In genomic region chr3:65585291-65585690, GRCm38 (mm10) we compare ENCODE assay signal across 18 mouse cellular contexts. TPM values are rescaled to one million over a fixed set of nuclear protein-coding genes. Genes with fewer than 3 reads are reported as not detected.
A peak's percentile ranks its signal among the peaks of the same experiment; 100 is the strongest.
DNase-seq lines count a peak whose midpoint lies in the region; ATAC-seq and TF ChIP-seq lines count a peak whose summit lies in the region.
"Had no signal": no experiment of that assay in that cellular context is flagged by ENCODE, and none has a peak within 500 bp of the region (broad histone marks: within the 10 kb centered on the region; RNA-seq: fewer than 3 reads in every experiment).

No protein-coding gene starts in this region.

- H3K27ac ChIP-seq in hindbrain, embryonic 11.5 days (ENCODE audit: low read depth, low read length) = no peak overlapping the region
- no peak overlapping the region for H3K27ac ChIP-seq in hindbrain, postnatal 0 days
- no peak overlapping the region for H3K27ac ChIP-seq in liver, embryonic 12.5 days
- H3K27ac ChIP-seq in liver, embryonic 11.5 days (ENCODE audit: low read depth, low read length) = no peak overlapping the region
- H3K27ac ChIP-seq in midbrain, embryonic 11.5 days (ENCODE audit: low read depth, low read length) = no peak overlapping the region
- H3K27ac ChIP-seq: gastrocnemius, adult 2 months; limb, embryonic 13.5 days; neural tube, embryonic 15.5 days had no signal

- peak; percentile 47 for ATAC-seq in hindbrain, embryonic 11.5 days (ENCODE audit: low FRiP score)
- ATAC-seq in hindbrain, postnatal 0 days = no peak
- 0 out of 2 replicates have a peak, but pooled peaks have one; percentile 30 for ATAC-seq in liver, embryonic 12.5 days
- ATAC-seq in liver, embryonic 11.5 days (replicated peaks; ENCODE audit: low FRiP score) = no peak
- peak; percentile 39; the same call in 1 of the 2 replicates for ATAC-seq in midbrain, embryonic 11.5 days (ENCODE audit: low FRiP score)
- no peak for ATAC-seq in megakaryocyte, adult 5-6 weeks (ENCODE audit: poor library complexity, severe bottlenecking)
- ATAC-seq: inflammation-experienced regulatory T-cells, adult 6 months had no signal

- H3K9ac ChIP-seq in hindbrain, embryonic 11.5 days (ENCODE audit: low read depth, low read length) = no peak overlapping the region
- H3K9ac ChIP-seq in hindbrain, postnatal 0 days (replicated peaks; ENCODE audit: low read length) = no peak overlapping the region
- no peak overlapping the region for H3K9ac ChIP-seq in liver, embryonic 12.5 days
- no peak overlapping the region for H3K9ac ChIP-seq in liver, embryonic 11.5 days (ENCODE audit: low read depth, low read length)
- no peak overlapping the region for H3K9ac ChIP-seq in midbrain, embryonic 11.5 days (ENCODE audit: low read length)
- H3K9ac ChIP-seq: limb, embryonic 13.5 days; neural tube, embryonic 15.5 days had no signal

- H3K36me3 ChIP-seq in hindbrain, embryonic 11.5 days (ENCODE audit: control insufficient read depth, insufficient read depth, low read length) = no peaks in the 10 kb centered on the region
- H3K36me3 ChIP-seq in hindbrain, postnatal 0 days (ENCODE audit: insufficient read depth, low read length) = no peaks in the 10 kb centered on the region
- H3K36me3 ChIP-seq in liver, embryonic 12.5 days = no peaks in the 10 kb centered on the region
- no peaks in the 10 kb centered on the region for H3K36me3 ChIP-seq in liver, embryonic 11.5 days (ENCODE audit: control insufficient read depth, insufficient read depth, low read length)
- no peaks in the 10 kb centered on the region for H3K36me3 ChIP-seq in midbrain, embryonic 11.5 days (ENCODE audit: control insufficient read depth, insufficient read depth, low read length)
- H3K36me3 ChIP-seq: G1E; limb, embryonic 13.5 days; neural tube, embryonic 15.5 days had no signal

- H3K4me3 ChIP-seq in hindbrain, embryonic 11.5 days (ENCODE audit: low read depth, low read length) = no peak overlapping the region
- H3K4me3 ChIP-seq in hindbrain, postnatal 0 days (ENCODE audit: low read length) = no peak overlapping the region
- H3K4me3 ChIP-seq in liver, embryonic 12.5 days = no peak overlapping the region
- H3K4me3 ChIP-seq in liver, embryonic 11.5 days (ENCODE audit: low read depth, low read length) = no peak overlapping the region
- H3K4me3 ChIP-seq in midbrain, embryonic 11.5 days (ENCODE audit: low read depth, low read length) = no peak overlapping the region
- H3K4me3 ChIP-seq: neural tube, embryonic 15.5 days had no signal

- no peaks in the 10 kb centered on the region for H3K27me3 ChIP-seq in hindbrain, embryonic 11.5 days (ENCODE audit: control insufficient read depth, insufficient read depth, low read length)
- H3K27me3 ChIP-seq in hindbrain, postnatal 0 days (ENCODE audit: insufficient read depth, low read length) = no peaks in the 10 kb centered on the region
- no peaks in the 10 kb centered on the region for H3K27me3 ChIP-seq in liver, embryonic 12.5 days (replicated peaks)
- no peaks in the 10 kb centered on the region for H3K27me3 ChIP-seq in liver, embryonic 11.5 days (replicated peaks; ENCODE audit: control insufficient read depth, insufficient read depth, low read length)
- H3K27me3 ChIP-seq in midbrain, embryonic 11.5 days (ENCODE audit: control insufficient read depth, insufficient read depth, low read length) = no peaks in the 10 kb centered on the region
- H3K27me3 ChIP-seq: neural tube, embryonic 15.5 days had no signal

- no peak for TF ChIP-seq CTCF in hindbrain, postnatal 0 days (IDR thresholded peaks at IDR 0.05; ENCODE audit: low read depth)

- no peaks in the 10 kb centered on the region for H3K9me3 ChIP-seq in hindbrain, embryonic 11.5 days (ENCODE audit: control insufficient read depth, low read length)
- H3K9me3 ChIP-seq in hindbrain, postnatal 0 days (ENCODE audit: low read length) = no peaks in the 10 kb centered on the region
- no peaks in the 10 kb centered on the region for H3K9me3 ChIP-seq in liver, embryonic 12.5 days (replicated peaks)
- no peaks in the 10 kb centered on the region for H3K9me3 ChIP-seq in liver, embryonic 11.5 days (ENCODE audit: control insufficient read depth, low read length)
- H3K9me3 ChIP-seq in midbrain, embryonic 11.5 days (ENCODE audit: control insufficient read depth, low read length) = no peaks in the 10 kb centered on the region; the same call in 1 of the 2 replicates
- H3K9me3 ChIP-seq: G1E; limb, embryonic 13.5 days; neural tube, embryonic 15.5 days had no signal

- DNase-seq in hindbrain, embryonic 11.5 days (ENCODE audit: low spot score) = no peak
- no peak for DNase-seq in hindbrain, postnatal 0 days (ENCODE audit: low spot score)
- no peak for DNase-seq in liver, embryonic 11.5 days (ENCODE audit: low spot score)
- DNase-seq in brain, adult 2 months (ENCODE audit: low read depth, low spot score) = peak; percentile 53
- no peak for DNase-seq in midbrain, embryonic 11.5 days (ENCODE audit: low spot score, missing footprints)
- no peak for DNase-seq in cerebellum, adult 18-20 months
- DNase-seq: cerebellum, adult 9-11 months; gastrocnemius, adult 2 months; heart, postnatal 4 days; layer of hippocampus, adult 9-11 months; lung, adult 18-20 months; thymus, postnatal 4 days had no signal

- H3K4me2 ChIP-seq in hindbrain, embryonic 11.5 days (replicated peaks; ENCODE audit: low read depth, low read length) = no peak overlapping the region
- no peak overlapping the region for H3K4me2 ChIP-seq in hindbrain, postnatal 0 days (ENCODE audit: low read depth, low read length)
- no peak overlapping the region for H3K4me2 ChIP-seq in liver, embryonic 12.5 days
- no peak overlapping the region for H3K4me2 ChIP-seq in liver, embryonic 11.5 days
- no peak overlapping the region for H3K4me2 ChIP-seq in midbrain, embryonic 11.5 days

- 0 out of 2 replicates have a peak, but pooled peaks cover 2% of the 10 kb centered on the region for H3K4me1 ChIP-seq in hindbrain, embryonic 11.5 days (replicated peaks; ENCODE audit: control insufficient read depth, insufficient read depth, low read length)
- H3K4me1 ChIP-seq in hindbrain, postnatal 0 days (ENCODE audit: insufficient read depth, low read length) = peaks cover 8% of the 10 kb centered on the region; the same call in 1 of the 2 replicates
- H3K4me1 ChIP-seq in liver, embryonic 12.5 days = no peaks in the 10 kb centered on the region
- peaks cover 5% of the 10 kb centered on the region; the same call in 1 of the 2 replicates for H3K4me1 ChIP-seq in liver, embryonic 11.5 days (replicated peaks; ENCODE audit: control insufficient read depth, insufficient read depth, low read length)
- H3K4me1 ChIP-seq in midbrain, embryonic 11.5 days (ENCODE audit: control insufficient read depth, insufficient read depth, low read length) = peaks cover 20% of the 10 kb centered on the region

- 67% methylated on average over 8 of the region's 8 CpGs for WGBS in hindbrain, embryonic 11.5 days
- 53% methylated on average over 8 of the region's 8 CpGs for WGBS in hindbrain, postnatal 0 days
- 72% methylated on average over 8 of the region's 8 CpGs for WGBS in liver, embryonic 12.5 days (ENCODE audit: insufficient replicate concordance)
- 77% methylated on average over 8 of the region's 8 CpGs for WGBS in liver, embryonic 11.5 days
- 57% methylated on average over 8 of the region's 8 CpGs for WGBS in midbrain, embryonic 11.5 days

RNA-seq across cellular contexts. Expression of gene Tiparp, which starts 57.1 kb away (rescaled TPM):
- polyA plus RNA-seq in hindbrain, embryonic 11.5 days (2014; fragmentation: Nextera tagmentation; extraction: Ambion mirVana) = 41.1 and 41.2 TPM in 2 replicates
- 21.6 and 23.7 TPM in 2 replicates for total RNA-seq in hindbrain, postnatal 0 days (2014; rRNA removed)
- polyA plus RNA-seq in hindbrain, postnatal 0 days (2015; fragmentation: Nextera tagmentation; extraction: Ambion mirVana) = 21.6 and 22.0 TPM in 2 replicates
- 9.4 and 10.2 TPM in 2 replicates for polyA plus RNA-seq in liver, embryonic 12.5 days (2016; fragmentation: Nextera tagmentation; extraction: Ambion mirVana)
- polyA plus RNA-seq in liver, embryonic 11.5 days (2014; fragmentation: Nextera tagmentation; extraction: Ambion mirVana) = 18.0 and 20.9 TPM in 2 replicates
- polyA plus RNA-seq in midbrain, embryonic 11.5 days (2014; fragmentation: Nextera tagmentation; extraction: Ambion mirVana) = 38.8 and 41.6 TPM in 2 replicates
- total RNA-seq in megakaryocyte, adult 5-6 weeks (2015) = 27.1 and 31.3 TPM in 2 replicates
- total RNA-seq in megakaryocyte, adult 5-6 weeks (2017) = 23.4 and 30.3 TPM in 2 replicates

Comparison
In these comparisons a context has a peak if more than half of its experiments do, and no peak if none do; other contexts are left out.
1. ATAC-seq: peak in hindbrain, embryonic 11.5 days (single experiment), liver, embryonic 12.5 days (single experiment) and midbrain, embryonic 11.5 days (single experiment); none in hindbrain, postnatal 0 days (single experiment), liver, embryonic 11.5 days (single experiment) and megakaryocyte, adult 5-6 weeks (single experiment).